Mouse (Mus musculus) intestine, embryonic 16.5 days (tissue): ENCODE measurements around the gene Rin3. TPM values are rescaled to one million over a fixed set of nuclear protein-coding genes. Genes with fewer than 3 reads are reported as not detected.
A peak's percentile ranks its signal among the peaks of the same experiment; 100 is the strongest.
"Not testable (repeated sequence)": the region's sequence is repeated elsewhere in the genome, so short reads cannot be mapped to it uniquely, and the experiment has no call there.

Experiments
- ATAC-seq: fragments of 200-750 bp; cut with Nextera tagmentation; 2 replicates; pipeline ENCODE4 v1.8.0; 2017; ENCODE audit warnings: moderate TSS enrichment, moderate library complexity
- H3K27ac ChIP-seq: fragments of 300-500 bp; sonication (generic); 2 replicates; pipeline ENCODE4 v1.5.1; 2014; ENCODE audit warnings: mild to moderate bottlenecking, low read length
- H3K27me3 ChIP-seq: fragments of 300-500 bp; sonication (generic); replicated peaks from 2 replicates; pipeline ENCODE4 v1.6.1; 2014; ENCODE audit warnings: low read length, control low read depth, mixed read lengths; ENCODE audit not compliant: control insufficient read depth, insufficient read depth
- H3K36me3 ChIP-seq: fragments of 300-500 bp; sonication (generic); 2 replicates; pipeline ENCODE4 v1.6.1; 2014; ENCODE audit warnings: low read length, control low read depth; ENCODE audit not compliant: control insufficient read depth, insufficient read depth
- H3K4me1 ChIP-seq: fragments of 300-500 bp; sonication (generic); 2 replicates; pipeline ENCODE4 v1.6.1; 2014; ENCODE audit warnings: low read length, control low read depth, mixed read lengths; ENCODE audit not compliant: control insufficient read depth, insufficient read depth
- H3K4me2 ChIP-seq: fragments of 300-500 bp; sonication (generic); 2 replicates; pipeline ENCODE4 v1.6.1; 2014; ENCODE audit warnings: low read depth, low read length, control low read depth
- H3K4me3 ChIP-seq: fragments of 300-500 bp; sonication (generic); 2 replicates; pipeline ENCODE4 v1.5.1; 2014; ENCODE audit warnings: mild to moderate bottlenecking, low read length
- H3K9ac ChIP-seq: fragments of 300-500 bp; sonication (generic); 2 replicates; pipeline ENCODE4 v1.6.1; 2014; ENCODE audit warnings: low read depth, low read length
- H3K9me3 ChIP-seq: fragments of 300-500 bp; sonication (generic); 2 replicates; pipeline ENCODE4 v1.6.1; 2016; ENCODE audit warnings: low read length, control low read depth; ENCODE audit not compliant: control insufficient read depth
- WGBS: fragments of 180-500 bp; shearing (Covaris S2); extraction: QIAGEN DNeasy Blood & Tissue Kit; methylation state at CpG from one replicate; pipeline ENCODE4 v1.1.7; 2014; 5-methylcytosine and 5-hydroxymethylcytosine counted together
- polyA plus RNA-seq: library from polyadenylated mRNA; unstranded; fragments of >200 nt; fragmentation: Nextera tagmentation; extraction: Ambion mirVana; gene quantifications from 2 replicates; pipeline ENCODE4 v1.2.1, GENCODE M21; 2015

The Rin3 gene
- polyA plus RNA-seq, 1 experiment from 2014 or later = 10.3 TPM

DNA sequence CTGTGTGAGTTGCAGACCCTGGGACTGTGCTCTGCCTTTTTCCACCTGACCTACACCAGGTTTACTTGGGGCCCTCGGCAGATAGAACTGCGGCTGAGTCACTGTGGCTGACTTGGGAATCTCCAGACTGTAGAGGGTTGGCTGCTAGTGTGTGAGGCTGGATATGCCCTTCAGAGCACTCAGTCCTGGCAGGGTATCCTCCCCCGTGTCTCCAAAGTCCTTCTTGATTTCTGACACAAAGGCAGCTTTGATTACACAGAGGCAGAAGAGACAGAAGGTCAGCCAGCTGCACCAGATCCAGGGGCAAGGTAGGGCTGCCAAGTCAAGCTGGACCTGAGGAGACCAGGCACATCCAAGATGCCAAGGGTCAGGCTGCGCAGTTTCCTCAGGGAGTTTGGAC lies 11.4 kb upstream of the Rin3 start:
- H3K27me3 ChIP-seq = no peaks in the 10 kb centered on the region
- H3K4me1 ChIP-seq = no peaks in the 10 kb centered on the region
- H3K27ac ChIP-seq = no peak overlapping the region
- WGBS = 65% methylated on average over 4 of the region's 4 CpGs
- no peak overlapping the region for H3K9ac ChIP-seq
- H3K4me3 ChIP-seq = no peak overlapping the region
- no peak overlapping the region for H3K4me2 ChIP-seq
- no peak for ATAC-seq
- H3K9me3 ChIP-seq = no peaks in the 10 kb centered on the region
- H3K36me3 ChIP-seq = no peaks in the 10 kb centered on the region

DNA sequence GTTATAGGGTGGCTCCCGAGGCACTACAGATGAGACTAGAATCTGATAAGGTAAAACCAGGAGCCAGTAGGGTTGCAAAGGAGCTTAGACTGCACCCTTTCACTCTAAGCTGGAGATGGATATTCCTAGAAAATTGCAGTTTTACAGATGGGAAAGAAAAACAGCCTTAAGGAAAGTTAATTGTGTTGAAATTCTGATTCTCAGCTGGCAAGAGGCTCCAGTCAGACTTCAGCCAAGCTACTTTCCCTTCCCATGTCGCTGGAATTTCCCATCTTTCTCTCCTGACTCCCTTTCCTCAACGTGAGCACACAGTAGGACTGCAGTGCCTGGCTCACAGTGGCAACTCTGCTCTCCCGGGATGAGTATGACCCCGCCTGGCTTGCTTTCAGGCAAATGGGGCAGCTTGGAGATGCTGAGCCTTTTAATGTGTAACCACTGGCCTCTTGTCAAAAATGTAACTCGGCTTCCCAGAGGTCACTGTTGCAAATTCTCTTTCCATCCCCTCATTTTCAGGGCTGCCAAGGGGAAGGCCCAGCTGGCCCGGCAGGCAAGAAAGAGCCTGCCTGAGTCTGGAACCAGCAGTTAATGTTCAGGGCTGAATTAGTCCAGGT lies 6.9 kb upstream of the Rin3 start:
- Histone ChIP-seq H3K4me2 (no peak overlapping the region), H3K9ac (no peak overlapping the region), H3K27me3 (no peaks in the 10 kb centered on the region), H3K27ac (no peak overlapping the region), H3K36me3 (no peaks in the 10 kb centered on the region), H3K4me1 (no peaks in the 10 kb centered on the region), H3K9me3 (no peaks in the 10 kb centered on the region), H3K4me3 (no peak overlapping the region)
- no peak for ATAC-seq
- 41% methylated on average over 7 of the region's 7 CpGs for WGBS

DNA sequence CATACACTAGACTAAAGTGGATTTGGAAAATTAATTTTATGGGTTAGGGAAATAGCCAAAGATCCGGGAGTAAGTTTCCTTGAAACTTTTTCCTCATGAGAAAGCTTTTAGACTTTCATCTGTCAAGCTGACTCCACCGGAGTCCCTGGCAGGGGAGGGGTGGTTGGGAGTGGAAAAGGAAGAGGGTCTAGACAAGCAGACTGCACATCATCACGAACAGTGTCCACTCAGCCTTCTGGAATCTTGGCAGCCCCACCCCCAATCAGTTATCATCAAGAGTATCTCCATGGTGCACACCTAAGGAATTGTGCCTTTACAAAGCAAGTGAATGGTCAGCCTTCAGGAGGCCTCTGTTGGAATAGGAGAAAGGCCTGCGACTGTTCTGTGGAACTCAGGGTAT lies 2.6 kb upstream of the Rin3 start:
- not testable (repeated sequence) for H3K4me3 ChIP-seq, H3K4me2 ChIP-seq, H3K9me3 ChIP-seq, H3K27ac ChIP-seq, H3K9ac ChIP-seq, H3K27me3 ChIP-seq, H3K36me3 ChIP-seq, ATAC-seq
- peaks cover 20% of the 10 kb centered on the region for H3K4me1 ChIP-seq
- 51% methylated on average over 4 of the region's 4 CpGs for WGBS

DNA sequence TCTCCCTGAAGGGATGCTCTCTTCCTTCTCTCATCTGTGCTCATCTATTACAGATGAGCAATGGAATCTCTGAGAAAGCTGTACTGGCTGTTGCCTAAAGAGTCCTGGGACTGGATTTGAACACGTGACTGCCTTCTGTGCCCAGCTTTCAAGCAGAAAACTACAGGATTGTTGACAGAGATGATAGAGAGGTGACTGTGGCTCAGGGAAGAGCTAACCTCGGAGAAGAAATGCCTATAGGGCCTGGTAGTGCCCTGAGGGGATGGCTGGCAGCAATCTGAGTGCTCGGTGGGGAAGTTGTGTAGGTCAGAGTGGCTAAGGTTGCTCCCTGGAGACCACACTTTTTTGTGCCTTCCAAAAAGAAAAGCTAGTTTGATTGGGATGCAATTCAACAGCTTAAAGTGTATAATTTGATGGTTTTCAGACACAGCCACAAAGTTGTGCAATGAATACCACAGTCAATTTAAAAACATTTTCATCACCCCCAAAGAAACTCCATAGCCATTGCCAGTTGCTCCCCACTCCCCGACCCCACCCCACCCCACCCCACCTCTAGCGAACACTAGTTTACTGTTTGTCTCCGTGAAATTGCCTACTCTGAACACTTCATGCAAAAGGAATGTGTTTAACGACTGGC lies 1.9 kb upstream of the Rin3 start:
- no peaks in the 10 kb centered on the region for H3K27me3 ChIP-seq
- H3K4me3 ChIP-seq = no peak overlapping the region
- ATAC-seq = no peak
- H3K4me2 ChIP-seq = no peak overlapping the region
- H3K9ac ChIP-seq = no peak overlapping the region
- no peaks in the 10 kb centered on the region for H3K36me3 ChIP-seq
- H3K27ac ChIP-seq = no peak overlapping the region
- 59% methylated on average over 7 of the region's 7 CpGs for WGBS
- H3K9me3 ChIP-seq = no peaks in the 10 kb centered on the region
- H3K4me1 ChIP-seq = peaks cover 27% of the 10 kb centered on the region

DNA sequence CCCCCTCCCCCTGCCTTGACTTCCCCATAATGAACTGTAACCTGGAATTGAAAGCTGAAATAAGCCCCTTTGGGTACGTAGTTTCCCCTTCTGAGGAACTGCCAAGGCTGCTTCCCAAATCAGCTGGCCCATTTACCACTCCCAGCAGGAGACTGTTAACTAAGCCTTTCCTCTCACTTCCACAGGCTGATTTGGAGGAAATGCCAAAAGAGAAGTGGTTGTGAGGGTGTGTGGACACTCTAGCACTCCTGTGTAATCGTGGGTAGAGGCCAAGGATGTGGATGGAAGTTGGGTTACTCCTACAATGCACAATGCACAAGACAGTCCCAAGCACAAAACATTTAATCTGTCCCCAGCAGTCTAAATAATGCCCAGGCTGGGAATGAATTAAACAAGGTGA lies 722 bp upstream of the Rin3 start:
- Histone ChIP-seq H3K9me3 (no peaks in the 10 kb centered on the region), H3K36me3 (no peaks in the 10 kb centered on the region), H3K4me2 (peak overlapping the region; percentile 86; the same call in 1 of the 2 replicates), H3K4me1 (peaks cover 38% of the 10 kb centered on the region), H3K27me3 (no peaks in the 10 kb centered on the region), H3K27ac (peak overlapping the region; percentile 91; the same call in 1 of the 2 replicates), H3K4me3 (peak overlapping the region; percentile 77), H3K9ac (peak overlapping the region; percentile 91; the same call in 1 of the 2 replicates)
- 67% methylated on average over 2 of the region's 2 CpGs for WGBS
- no peak for ATAC-seq

DNA sequence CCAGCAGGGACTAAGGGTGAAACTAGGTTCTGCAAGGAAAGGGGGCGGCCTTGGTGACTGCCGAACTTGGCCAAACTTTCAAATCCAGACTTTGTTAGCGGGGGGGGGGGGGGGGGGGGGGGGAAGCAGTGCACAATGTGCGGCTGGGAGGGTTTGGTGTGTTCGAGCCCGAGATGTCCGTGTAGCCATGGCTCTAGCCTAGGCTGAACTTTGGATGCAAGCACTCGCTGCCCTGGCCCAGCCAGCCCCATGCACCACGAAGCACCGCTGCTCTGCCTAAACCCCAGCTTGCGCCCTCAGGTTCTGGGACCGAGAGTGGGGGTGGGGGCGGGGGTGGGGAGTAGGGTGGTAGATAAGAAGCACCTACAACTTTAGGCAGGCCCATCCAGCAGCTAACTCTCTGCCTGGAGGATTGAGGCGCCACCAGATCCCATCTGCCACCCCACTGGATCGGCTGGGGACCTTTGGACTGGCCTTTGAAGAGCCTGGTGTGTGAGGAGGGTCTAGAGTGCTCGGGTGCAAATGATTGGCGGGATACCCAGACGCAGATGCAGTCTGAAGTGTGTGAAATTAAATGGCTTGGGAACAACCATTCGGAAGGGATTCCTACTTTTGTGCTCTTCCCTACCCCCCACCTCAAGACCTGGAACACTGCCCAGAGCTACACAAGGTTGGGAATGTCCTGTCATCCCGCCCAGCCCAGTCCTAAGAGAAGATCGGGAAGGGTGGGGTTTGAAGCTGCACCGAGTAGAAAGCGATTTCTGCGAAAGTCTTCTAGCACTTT lies 827 bp downstream of the Rin3 start:
- WGBS = 5% methylated on average over 22 of the region's 24 CpGs
- Histone ChIP-seq H3K4me3 (peak overlapping the region; percentile 77), H3K9me3 (no peaks in the 10 kb centered on the region), H3K27me3 (no peaks in the 10 kb centered on the region), H3K4me1 (peaks cover 53% of the 10 kb centered on the region), H3K36me3 (no peaks in the 10 kb centered on the region), H3K27ac (peak overlapping the region; percentile 91), H3K4me2 (peak overlapping the region; percentile 86), H3K9ac (peak overlapping the region; percentile 91)
- ATAC-seq = peak; percentile 71

DNA sequence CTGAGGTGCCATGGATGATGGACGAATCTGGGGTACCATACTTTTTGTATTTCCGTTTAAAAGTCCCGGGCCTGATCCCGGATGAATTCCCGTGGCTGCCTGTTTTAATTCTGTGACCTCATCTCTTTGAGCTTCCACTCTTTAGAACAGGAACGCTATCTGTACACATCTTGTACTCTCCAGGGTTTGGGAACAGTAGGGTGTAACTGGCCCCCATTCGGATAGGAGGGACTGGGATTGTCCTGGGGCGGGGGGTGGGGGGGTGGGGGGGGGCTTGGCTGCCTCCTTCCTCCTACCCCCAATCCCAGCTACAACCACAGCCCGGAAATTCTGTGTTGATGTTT lies 1.4 kb downstream of the Rin3 start:
- Histone ChIP-seq H3K9me3 (no peaks in the 10 kb centered on the region), H3K4me2 (peak overlapping the region; percentile 86), H3K27ac (peak overlapping the region; percentile 91), H3K9ac (peak overlapping the region; percentile 91), H3K4me3 (peak overlapping the region; percentile 77), H3K27me3 (no peaks in the 10 kb centered on the region), H3K36me3 (no peaks in the 10 kb centered on the region), H3K4me1 (peaks cover 57% of the 10 kb centered on the region)
- peak; percentile 34; the same call in 1 of the 2 replicates for ATAC-seq
- WGBS = 20% methylated on average over 9 of the region's 9 CpGs

DNA sequence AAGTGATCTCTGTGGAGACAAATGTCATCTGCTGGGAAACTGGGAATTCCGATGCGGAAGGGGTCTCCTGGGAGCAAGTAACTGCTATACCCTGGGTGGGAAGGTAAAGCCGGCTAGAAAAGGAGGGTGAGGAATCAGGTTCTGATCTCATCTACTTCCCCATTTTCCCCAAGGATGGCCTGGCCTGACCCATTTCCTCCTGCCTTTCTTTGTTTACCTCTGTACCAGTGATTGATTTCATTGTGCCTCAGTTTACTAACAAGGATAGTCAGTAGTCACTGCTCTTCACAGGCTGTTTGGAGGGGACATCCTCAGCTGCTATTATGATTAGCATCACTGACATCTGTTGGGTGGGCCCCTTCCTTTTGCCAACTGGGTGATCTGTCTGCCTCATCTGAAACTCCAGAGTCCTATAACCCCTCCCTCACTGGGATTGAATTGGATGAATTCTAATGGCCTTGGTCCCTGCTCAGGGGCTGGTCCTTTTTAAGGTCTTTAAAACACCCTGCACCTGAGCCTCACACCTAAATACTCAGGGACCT lies 1.8 kb downstream of the Rin3 start:
- Histone ChIP-seq H3K4me1 (peaks cover 58% of the 10 kb centered on the region), H3K9ac (peak overlapping the region; percentile 91), H3K27me3 (no peaks in the 10 kb centered on the region), H3K4me2 (peak overlapping the region; percentile 86), H3K9me3 (no peaks in the 10 kb centered on the region), H3K36me3 (no peaks in the 10 kb centered on the region), H3K27ac (peak overlapping the region; percentile 91), H3K4me3 (peak overlapping the region; percentile 77)
- WGBS = 35% methylated on average over 3 of the region's 3 CpGs
- ATAC-seq = no peak

DNA sequence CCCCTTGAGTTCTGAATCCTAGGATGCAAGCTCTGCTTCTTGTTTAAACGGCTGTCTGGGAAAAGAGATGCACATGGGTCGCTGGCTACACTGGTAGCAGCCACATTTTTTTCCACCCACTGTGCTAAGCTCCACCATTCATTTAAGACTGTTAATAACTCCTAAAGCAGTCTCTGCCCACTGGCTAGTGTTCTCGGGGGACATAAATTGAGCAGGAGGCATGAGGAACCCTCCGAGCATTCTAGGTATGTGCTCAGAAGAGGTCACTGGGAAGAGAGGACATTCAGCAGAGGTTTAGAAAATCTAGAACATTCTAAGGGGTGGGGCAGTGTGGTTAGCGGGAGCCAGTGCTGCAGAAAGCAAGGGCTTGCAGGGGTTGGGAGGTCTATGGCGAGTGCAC lies 2.5 kb downstream of the Rin3 start:
- Histone ChIP-seq H3K9ac (no peak overlapping the region), H3K27me3 (no peaks in the 10 kb centered on the region), H3K4me3 (no peak overlapping the region), H3K27ac (no peak overlapping the region; the same call in 1 of the 2 replicates), H3K4me2 (peak overlapping the region; percentile 86), H3K9me3 (no peaks in the 10 kb centered on the region), H3K4me1 (peaks cover 58% of the 10 kb centered on the region), H3K36me3 (no peaks in the 10 kb centered on the region)
- no peak for ATAC-seq
- 68% methylated on average over 6 of the region's 6 CpGs for WGBS
